Mouse (Mus musculus): ENCODE results near the gene Hnf4a.

GRCm38 (mm10) chr2:163599226-163599625 is 92.6 kb downstream of the Hnf4a start:
- TF ChIP-seq CTCF (IDR thresholded peaks at IDR 0.05; ENCODE audit: insufficient read depth, low read length), result peak; percentile 88
- no peak for TF ChIP-seq POLR2A (IDR thresholded peaks at IDR 0.05; ENCODE audit: borderline replicate concordance, extremely low read depth, low read depth, low read length)

Data from lung, adult 2 months (tissue).